Mouse (Mus musculus): ENCODE results near the gene Sgf29. TPM values are rescaled to one million over a fixed set of nuclear protein-coding genes. Genes with fewer than 3 reads are reported as not detected.
A peak's percentile ranks its signal among the peaks of the same experiment; 100 is the strongest.

Gene Sgf29
- polyA plus RNA-seq, 1 experiment: 54.0 TPM

GRCm38 (mm10) chr7:126691676-126692075, 42.6 kb downstream of the Sgf29 start:
- Histone ChIP-seq H3K9ac (ENCODE audit: low read depth, poor library complexity, severe bottlenecking) (no peak overlapping the region), H3K4me1 (ENCODE audit: control insufficient read depth, insufficient read depth, low read length) (peaks cover 2% of the 10 kb centered on the region), H3K36me3 (ENCODE audit: control insufficient read depth, insufficient read depth, low read length, poor library complexity, severe bottlenecking) (peaks cover 14% of the 10 kb centered on the region), H3K4me3 (ENCODE audit: low read depth, low read length) (no peak overlapping the region), H3K27ac (ENCODE audit: insufficient read depth, low read length) (no peak overlapping the region), H3K27me3 (ENCODE audit: control insufficient read depth, insufficient read depth, low read length, poor library complexity, severe bottlenecking) (no peaks in the 10 kb centered on the region), H3K9me3 (replicated peaks; ENCODE audit: control insufficient read depth, insufficient read depth, low read length, poor library complexity, severe bottlenecking) (no peaks in the 10 kb centered on the region)
- no peak for TF ChIP-seq EP300 (IDR thresholded peaks at IDR 0.05; ENCODE audit: insufficient read depth, low read depth, low read length)

- H3K4me3 ChIP-seq (ENCODE audit: low read depth, low read length): peak overlapping the region; percentile 0; the same call in 1 of the 2 replicates
- H3K9ac ChIP-seq (ENCODE audit: low read depth, poor library complexity, severe bottlenecking): 0 out of 2 replicates have a peak overlapping the region, but pooled peaks have one; percentile 15
- peaks cover 14% of the 10 kb centered on the region for H3K36me3 ChIP-seq (ENCODE audit: control insufficient read depth, insufficient read depth, low read length, poor library complexity, severe bottlenecking)
- no peak overlapping the region for H3K27ac ChIP-seq (ENCODE audit: insufficient read depth, low read length)
- no peaks in the 10 kb centered on the region for H3K27me3 ChIP-seq (ENCODE audit: control insufficient read depth, insufficient read depth, low read length, poor library complexity, severe bottlenecking)
- no peaks in the 10 kb centered on the region for H3K9me3 ChIP-seq (replicated peaks; ENCODE audit: control insufficient read depth, insufficient read depth, low read length, poor library complexity, severe bottlenecking)
- TF ChIP-seq EP300 (IDR thresholded peaks at IDR 0.05; ENCODE audit: insufficient read depth, low read depth, low read length) (no peak), CTCF (IDR thresholded peaks at IDR 0.05; ENCODE audit: low read depth, low read length) (no peak), POLR2A (IDR thresholded peaks at IDR 0.05; ENCODE audit: insufficient read depth, low read length) (no peak)
- peaks cover 2% of the 10 kb centered on the region for H3K4me1 ChIP-seq (ENCODE audit: control insufficient read depth, insufficient read depth, low read length)
Measured at GRCm38 (mm10) chr7:126692426-126692825, 43.3 kb downstream of the Sgf29 start.

GRCm38 (mm10) chr7:126693256-126693655, 44.1 kb downstream of the Sgf29 start:
- H3K36me3 ChIP-seq (ENCODE audit: control insufficient read depth, insufficient read depth, low read length, poor library complexity, severe bottlenecking): peaks cover 14% of the 10 kb centered on the region
- H3K4me1 ChIP-seq (ENCODE audit: control insufficient read depth, insufficient read depth, low read length): peaks cover 2% of the 10 kb centered on the region
- H3K4me3 ChIP-seq (ENCODE audit: low read depth, low read length): no peak overlapping the region; the same call in 1 of the 2 replicates
- TF ChIP-seq CTCF (IDR thresholded peaks at IDR 0.05; ENCODE audit: low read depth, low read length) (peak; percentile 80), POLR2A (IDR thresholded peaks at IDR 0.05; ENCODE audit: insufficient read depth, low read length) (no peak), EP300 (IDR thresholded peaks at IDR 0.05; ENCODE audit: insufficient read depth, low read depth, low read length) (no peak)
- no peaks in the 10 kb centered on the region for H3K27me3 ChIP-seq (ENCODE audit: control insufficient read depth, insufficient read depth, low read length, poor library complexity, severe bottlenecking)
- H3K9ac ChIP-seq (ENCODE audit: low read depth, poor library complexity, severe bottlenecking): no peak overlapping the region
- no peaks in the 10 kb centered on the region for H3K9me3 ChIP-seq (replicated peaks; ENCODE audit: control insufficient read depth, insufficient read depth, low read length, poor library complexity, severe bottlenecking)
- peak overlapping the region; percentile 30; the same call in 1 of the 2 replicates for H3K27ac ChIP-seq (ENCODE audit: insufficient read depth, low read length)

GRCm38 (mm10) chr7:126693781-126694180, 44.7 kb downstream of the Sgf29 start:
- no peaks in the 10 kb centered on the region for H3K9me3 ChIP-seq (replicated peaks; ENCODE audit: control insufficient read depth, insufficient read depth, low read length, poor library complexity, severe bottlenecking)
- TF ChIP-seq EP300 (IDR thresholded peaks at IDR 0.05; ENCODE audit: insufficient read depth, low read depth, low read length) (no peak), POLR2A (IDR thresholded peaks at IDR 0.05; ENCODE audit: insufficient read depth, low read length) (no peak), CTCF (IDR thresholded peaks at IDR 0.05; ENCODE audit: low read depth, low read length) (no peak)
- peaks cover 14% of the 10 kb centered on the region for H3K36me3 ChIP-seq (ENCODE audit: control insufficient read depth, insufficient read depth, low read length, poor library complexity, severe bottlenecking)
- peak overlapping the region; percentile 30 for H3K27ac ChIP-seq (ENCODE audit: insufficient read depth, low read length)
- no peak overlapping the region for H3K9ac ChIP-seq (ENCODE audit: low read depth, poor library complexity, severe bottlenecking)
- peak overlapping the region; percentile 46 for H3K4me3 ChIP-seq (ENCODE audit: low read depth, low read length)
- H3K27me3 ChIP-seq (ENCODE audit: control insufficient read depth, insufficient read depth, low read length, poor library complexity, severe bottlenecking): no peaks in the 10 kb centered on the region
- peaks cover 2% of the 10 kb centered on the region for H3K4me1 ChIP-seq (ENCODE audit: control insufficient read depth, insufficient read depth, low read length)

- Histone ChIP-seq H3K4me1 (ENCODE audit: control insufficient read depth, insufficient read depth, low read length) (peaks cover 2% of the 10 kb centered on the region), H3K9me3 (replicated peaks; ENCODE audit: control insufficient read depth, insufficient read depth, low read length, poor library complexity, severe bottlenecking) (no peaks in the 10 kb centered on the region), H3K4me3 (ENCODE audit: low read depth, low read length) (peak overlapping the region; percentile 83), H3K27me3 (ENCODE audit: control insufficient read depth, insufficient read depth, low read length, poor library complexity, severe bottlenecking) (no peaks in the 10 kb centered on the region), H3K36me3 (ENCODE audit: control insufficient read depth, insufficient read depth, low read length, poor library complexity, severe bottlenecking) (peaks cover 14% of the 10 kb centered on the region), H3K9ac (ENCODE audit: low read depth, poor library complexity, severe bottlenecking) (peak overlapping the region; percentile 81), H3K27ac (ENCODE audit: insufficient read depth, low read length) (peak overlapping the region; percentile 86)
- TF ChIP-seq CTCF (IDR thresholded peaks at IDR 0.05; ENCODE audit: low read depth, low read length) (no peak), EP300 (IDR thresholded peaks at IDR 0.05; ENCODE audit: insufficient read depth, low read depth, low read length) (0 out of 2 replicates have a peak, but pooled peaks have one; percentile 52)
Measured at GRCm38 (mm10) chr7:126694441-126695051, 45.4 kb downstream of the Sgf29 start.

- no peaks in the 10 kb centered on the region for H3K9me3 ChIP-seq (replicated peaks; ENCODE audit: control insufficient read depth, insufficient read depth, low read length, poor library complexity, severe bottlenecking)
- H3K9ac ChIP-seq (ENCODE audit: low read depth, poor library complexity, severe bottlenecking): peak within 1 kb of the TSS; percentile 81
- peaks cover 2% of the 10 kb centered on the region for H3K4me1 ChIP-seq (ENCODE audit: control insufficient read depth, insufficient read depth, low read length)
- H3K27ac ChIP-seq (ENCODE audit: insufficient read depth, low read length): peak within 1 kb of the TSS; percentile 91
- no peaks in the 10 kb centered on the region for H3K27me3 ChIP-seq (ENCODE audit: control insufficient read depth, insufficient read depth, low read length, poor library complexity, severe bottlenecking)
- TF ChIP-seq POLR2A (IDR thresholded peaks at IDR 0.05; ENCODE audit: insufficient read depth, low read length) (no peak), CTCF (IDR thresholded peaks at IDR 0.05; ENCODE audit: low read depth, low read length) (no peak), EP300 (IDR thresholded peaks at IDR 0.05; ENCODE audit: insufficient read depth, low read depth, low read length) (no peak)
- peaks cover 14% of the 10 kb centered on the region for H3K36me3 ChIP-seq (ENCODE audit: control insufficient read depth, insufficient read depth, low read length, poor library complexity, severe bottlenecking)
- peak within 1 kb of the TSS; percentile 95 for H3K4me3 ChIP-seq (ENCODE audit: low read depth, low read length)
Measured at GRCm38 (mm10) chr7:126695210-126695611, 46.1 kb downstream of the Sgf29 start, which contains the start of gene Bola2. Gene Bola2, plus strand, starts transcription at chr7:126695401.
